Mouse (Mus musculus) hindbrain, embryonic 16.5 days (tissue): ENCODE data around the gene Mup5. TPM values are rescaled to one million over a fixed set of nuclear protein-coding genes. Genes with fewer than 3 reads are reported as not detected.
"Not testable (repeated sequence)": the region's sequence is repeated elsewhere in the genome, so short reads cannot be mapped to it uniquely, and the experiment has no call there.

ENCODE experiments used
- ATAC-seq: fragments of 200-750 bp; cut with Nextera tagmentation; 2 replicates; pipeline ENCODE4 v1.8.0; 2017; ENCODE audit warnings: moderate TSS enrichment, moderate library complexity
- H3K27ac ChIP-seq: fragments of 300-500 bp; sonication (generic); 2 replicates; pipeline ENCODE4 v1.5.1; 2014; ENCODE audit warnings: low read depth, mild to moderate bottlenecking, control low read depth, low read length, moderate library complexity
- H3K27me3 ChIP-seq: fragments of 300-500 bp; sonication (generic); replicated peaks from 2 replicates; pipeline ENCODE4 v1.6.1; 2014; ENCODE audit warnings: low read length; ENCODE audit not compliant: control insufficient read depth, insufficient read depth
- H3K36me3 ChIP-seq: fragments of 300-500 bp; sonication (generic); 2 replicates; pipeline ENCODE4 v1.6.1; 2014; ENCODE audit warnings: mild to moderate bottlenecking, low read length, moderate library complexity, mixed read lengths; ENCODE audit not compliant: control insufficient read depth, insufficient read depth
- H3K4me1 ChIP-seq: fragments of 300-500 bp; sonication (generic); 2 replicates; pipeline ENCODE4 v1.6.1; 2014; ENCODE audit warnings: low read depth, low read length; ENCODE audit not compliant: control insufficient read depth, insufficient read depth
- H3K4me2 ChIP-seq: fragments of 300-500 bp; sonication (generic); 2 replicates; pipeline ENCODE4 v1.6.1; 2014; ENCODE audit warnings: mild to moderate bottlenecking, low read length, control low read depth, moderate library complexity
- H3K4me3 ChIP-seq: fragments of 300-500 bp; sonication (generic); 2 replicates; pipeline ENCODE4 v1.5.1; 2014; ENCODE audit warnings: mild to moderate bottlenecking, low read length, control low read depth, moderate library complexity
- H3K9ac ChIP-seq: fragments of 300-500 bp; sonication (generic); 2 replicates; pipeline ENCODE4 v1.6.1; 2014; ENCODE audit warnings: low read depth, mild to moderate bottlenecking, control low read depth, low read length, moderate library complexity
- H3K9me3 ChIP-seq: fragments of 300-500 bp; sonication (generic); 2 replicates; pipeline ENCODE4 v1.6.1; 2014; ENCODE audit warnings: mild to moderate bottlenecking, low read length, moderate library complexity; ENCODE audit not compliant: control insufficient read depth
- WGBS: fragments of 180-500 bp; shearing (Covaris S2); extraction: QIAGEN DNeasy Blood & Tissue Kit; methylation state at CpG from one replicate; pipeline ENCODE4 v1.1.7; 2014; 5-methylcytosine and 5-hydroxymethylcytosine counted together
- polyA plus RNA-seq: library from polyadenylated mRNA; unstranded; fragments of >200 nt; fragmentation: Nextera tagmentation; extraction: Ambion mirVana; gene quantifications from 2 replicates; pipeline ENCODE4 v1.2.1, GENCODE M21; 2015

The Mup5 gene
- not detected in 2 replicates for polyA plus RNA-seq

DNA sequence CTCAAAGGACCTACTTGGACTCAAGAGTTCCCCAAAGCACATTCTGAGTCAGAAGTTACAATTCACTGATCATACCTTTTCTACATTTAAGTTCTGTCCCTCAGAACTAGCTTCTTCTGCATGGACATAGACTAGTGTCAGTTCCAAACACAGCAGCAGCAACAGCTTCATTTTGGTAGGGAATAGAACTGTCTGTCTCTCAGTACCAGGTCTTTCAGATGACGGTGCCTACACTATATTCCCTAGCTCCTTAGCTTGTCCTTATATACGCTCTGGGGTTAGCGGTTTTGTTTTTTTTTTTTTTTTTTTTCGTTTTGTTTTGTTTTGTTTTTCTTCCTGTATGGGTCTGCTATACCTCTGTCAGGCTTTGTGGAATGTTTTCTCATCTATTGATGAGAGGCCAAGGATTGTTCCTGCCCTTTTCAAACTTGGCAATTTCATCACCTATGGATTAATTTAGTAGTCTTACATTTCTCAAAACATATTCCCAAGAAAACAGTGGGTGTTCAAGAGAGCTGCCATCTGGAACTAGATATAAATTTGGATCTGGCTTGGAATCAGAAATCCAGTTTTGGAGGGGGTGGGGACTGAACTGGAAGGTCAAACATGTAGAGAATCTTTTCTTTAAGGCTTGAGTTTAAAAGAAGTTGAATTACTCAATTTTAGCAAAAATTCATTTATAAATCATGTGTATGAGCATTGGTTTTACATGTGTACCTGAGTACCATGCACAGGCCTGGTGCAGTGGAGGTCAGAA, at the start of gene Mup5:
Gene Mup5 (minus strand): TSS at position 282 of the 757 bp plus-strand sequence.
- H3K27me3 ChIP-seq: no peaks in the 10 kb centered on the region
- 78% methylated on average over 4 of the region's 4 CpGs for WGBS
- ATAC-seq: no peak

DNA sequence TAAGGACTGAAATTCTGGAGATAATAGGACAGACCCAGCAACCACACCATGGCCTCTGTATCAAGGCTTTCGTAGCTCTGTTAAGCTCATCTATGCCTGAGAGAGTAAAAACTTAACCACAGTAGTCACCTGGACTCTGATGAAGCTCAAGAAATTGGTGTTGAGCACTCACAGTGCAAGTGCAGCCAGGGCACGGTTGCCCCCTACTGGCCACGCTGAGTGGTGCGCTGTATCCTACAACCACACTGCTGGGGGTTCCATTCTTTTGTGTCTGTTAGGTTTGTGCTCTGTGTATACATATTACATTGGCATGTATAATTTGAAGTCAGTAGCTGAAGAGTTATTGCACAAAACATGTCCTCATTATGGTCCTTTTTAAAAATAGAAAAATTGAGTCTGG, 23.1 kb upstream of the Mup5 start:
- Histone ChIP-seq H3K4me3 (no peak overlapping the region), H3K9ac (no peak overlapping the region), H3K4me1 (no peaks in the 10 kb centered on the region), H3K27ac (no peak overlapping the region), H3K9me3 (no peaks in the 10 kb centered on the region), H3K4me2 (no peak overlapping the region), H3K27me3 (no peaks in the 10 kb centered on the region), H3K36me3 (no peaks in the 10 kb centered on the region)
- no peak for ATAC-seq
- WGBS: 41% methylated on average over 4 of the region's 4 CpGs

More for the DNA sequence above, at the start of gene Mup5:
- Histone ChIP-seq H3K9me3 (no peaks in the 10 kb centered on the region), H3K4me1 (no peaks in the 10 kb centered on the region), H3K27ac (no peak within 1 kb of the TSS), H3K4me3 (no peak within 1 kb of the TSS), H3K4me2 (no peak within 1 kb of the TSS), H3K9ac (no peak within 1 kb of the TSS), H3K36me3 (no peaks in the 10 kb centered on the region)

DNA sequence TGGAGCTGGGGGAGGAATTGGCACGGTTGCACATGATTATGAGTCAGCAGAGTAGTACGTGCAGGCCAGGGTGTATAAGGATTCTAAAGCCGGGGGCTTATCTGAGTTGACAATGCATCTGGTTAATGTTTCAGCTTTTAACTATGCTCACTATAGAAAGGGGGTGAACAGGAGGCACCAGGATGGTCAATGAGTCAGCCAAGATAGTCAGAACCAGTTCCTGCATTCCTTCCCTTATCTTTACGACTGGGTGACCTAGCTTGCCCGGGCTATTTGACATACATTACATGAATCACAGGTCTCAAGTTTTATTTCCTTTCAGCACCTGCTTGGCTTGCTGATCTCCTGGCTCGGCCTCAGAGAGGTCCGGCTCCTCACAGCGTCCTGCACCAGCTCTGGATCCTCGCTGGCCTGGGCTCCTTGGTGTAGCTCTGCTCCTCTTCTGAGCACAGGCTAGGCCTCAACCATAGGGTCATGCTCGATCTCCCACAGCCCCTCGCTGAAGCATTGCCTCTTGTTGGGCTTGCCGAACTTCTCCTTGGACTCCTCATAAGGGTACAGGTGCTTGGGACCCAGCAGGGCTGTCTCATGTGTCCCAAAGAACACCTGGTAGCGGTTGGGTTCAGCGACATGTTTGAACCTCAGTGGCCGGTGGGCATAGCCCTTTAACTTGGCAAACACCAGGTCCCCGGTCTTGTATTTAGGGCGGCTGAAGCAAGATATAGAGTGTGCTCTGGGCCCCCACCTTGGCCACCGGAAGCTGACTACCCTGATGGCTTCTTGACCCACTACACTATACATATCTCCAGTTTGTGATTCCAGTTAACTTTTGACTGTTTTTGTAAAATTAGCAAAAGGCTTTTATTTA, 21.0 kb upstream of the Mup5 start:
- WGBS: 90% methylated on average over 18 of the region's 18 CpGs
- no peak overlapping the region for H3K27ac ChIP-seq
- no peak overlapping the region for H3K9ac ChIP-seq
- no peaks in the 10 kb centered on the region for H3K27me3 ChIP-seq
- H3K36me3 ChIP-seq: no peaks in the 10 kb centered on the region
- no peaks in the 10 kb centered on the region for H3K4me1 ChIP-seq
- H3K4me3 ChIP-seq: no peak overlapping the region
- no peak; the same call in 1 of the 2 replicates for ATAC-seq
- H3K4me2 ChIP-seq: no peak overlapping the region
- H3K9me3 ChIP-seq: no peaks in the 10 kb centered on the region

DNA sequence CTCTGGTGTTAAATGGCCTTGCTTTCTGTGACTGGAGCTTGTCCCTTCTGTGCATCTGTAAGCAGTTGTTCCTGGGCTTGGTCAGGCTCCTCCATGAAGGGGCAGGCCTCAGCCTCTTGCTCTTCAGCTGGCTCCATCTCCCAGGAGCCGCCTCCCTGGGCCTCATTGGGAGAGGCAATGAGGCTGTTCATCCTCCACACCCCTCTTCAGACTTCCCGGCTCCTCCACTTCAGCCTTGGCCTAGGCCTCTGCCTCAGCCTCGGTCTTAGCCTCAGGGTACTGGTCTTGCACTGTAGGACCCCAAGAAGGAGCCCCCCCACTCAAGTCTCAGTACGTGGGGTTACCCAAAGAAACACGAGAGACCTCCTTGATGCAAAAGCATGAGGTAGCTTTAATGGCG, 20.3 kb upstream of the Mup5 start:
- Histone ChIP-seq H3K9ac (no peak overlapping the region), H3K9me3 (no peaks in the 10 kb centered on the region), H3K27me3 (no peaks in the 10 kb centered on the region), H3K4me1 (no peaks in the 10 kb centered on the region), H3K27ac (no peak overlapping the region), H3K4me2 (no peak overlapping the region), H3K4me3 (no peak overlapping the region), H3K36me3 (no peaks in the 10 kb centered on the region)
- WGBS: 87% methylated on average over 6 of the region's 6 CpGs
- no peak for ATAC-seq

DNA sequence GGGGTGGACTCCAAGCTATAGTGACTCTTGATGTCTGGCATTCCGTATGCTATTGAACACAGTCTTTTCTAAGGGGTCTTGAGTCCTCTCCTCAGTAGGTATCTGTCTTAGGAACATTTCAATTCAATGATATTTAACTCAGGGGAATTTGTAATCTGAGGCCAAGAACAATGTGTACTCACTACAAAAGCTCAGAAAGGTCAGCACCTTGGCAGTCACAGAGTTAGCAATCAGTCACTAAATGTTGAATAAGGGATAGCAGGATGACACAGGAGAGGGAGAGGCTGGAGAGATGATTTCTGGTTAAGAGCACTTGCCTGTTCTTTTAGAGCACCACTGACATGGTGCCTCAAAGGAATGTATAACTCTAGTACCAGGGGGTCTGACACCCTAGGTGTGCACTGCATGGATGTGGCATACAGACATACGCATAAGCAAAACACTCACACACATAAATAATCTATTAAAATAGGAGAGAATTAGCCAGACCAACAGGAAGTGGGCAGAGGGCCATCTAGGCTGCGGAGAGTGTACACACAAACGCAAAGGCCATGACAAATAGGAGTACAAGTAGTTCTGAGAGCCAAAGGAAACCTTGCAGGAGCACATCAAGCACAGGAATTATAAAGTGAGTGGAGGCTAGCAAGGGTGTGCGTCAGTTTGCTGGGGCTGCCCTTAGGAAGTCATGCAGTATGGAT, 9.9 kb upstream of the Mup5 start:
- no peak overlapping the region for H3K4me3 ChIP-seq
- H3K4me1 ChIP-seq: no peaks in the 10 kb centered on the region
- H3K9ac ChIP-seq: no peak overlapping the region
- no peaks in the 10 kb centered on the region for H3K36me3 ChIP-seq
- no peak for ATAC-seq
- H3K27ac ChIP-seq: no peak overlapping the region
- WGBS: 91% methylated on average over 5 of the region's 5 CpGs
- H3K27me3 ChIP-seq: no peaks in the 10 kb centered on the region
- no peaks in the 10 kb centered on the region for H3K9me3 ChIP-seq
- H3K4me2 ChIP-seq: no peak overlapping the region

DNA sequence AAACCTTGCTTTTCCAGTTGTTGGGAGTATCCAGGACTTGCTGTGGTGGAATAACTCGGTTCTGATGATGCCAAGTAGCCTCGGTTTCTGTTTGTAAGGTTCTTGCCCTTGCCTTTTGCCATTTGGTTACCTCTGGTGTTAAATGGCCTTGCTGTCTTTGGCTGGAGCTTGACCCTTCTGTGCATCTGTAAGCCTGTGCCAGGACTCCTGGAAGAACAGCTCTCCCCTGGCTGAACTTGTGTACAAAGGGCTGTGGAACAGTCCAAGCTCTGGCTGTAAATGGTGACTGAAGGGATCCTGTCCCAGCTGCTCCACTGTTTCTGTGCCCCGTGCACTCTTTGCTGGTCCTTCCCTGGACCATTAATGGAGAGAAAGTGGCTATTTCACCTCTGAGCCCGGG, 5.8 kb downstream of the Mup5 start:
- no peak overlapping the region for H3K9ac ChIP-seq
- 72% methylated on average over 4 of the region's 4 CpGs for WGBS
- H3K36me3 ChIP-seq: no peaks in the 10 kb centered on the region
- H3K27me3 ChIP-seq: no peaks in the 10 kb centered on the region
- H3K9me3 ChIP-seq: no peaks in the 10 kb centered on the region
- H3K27ac ChIP-seq: no peak overlapping the region
- H3K4me3 ChIP-seq: no peak overlapping the region
- H3K4me1 ChIP-seq: no peaks in the 10 kb centered on the region
- ATAC-seq: no peak
- H3K4me2 ChIP-seq: no peak overlapping the region

DNA sequence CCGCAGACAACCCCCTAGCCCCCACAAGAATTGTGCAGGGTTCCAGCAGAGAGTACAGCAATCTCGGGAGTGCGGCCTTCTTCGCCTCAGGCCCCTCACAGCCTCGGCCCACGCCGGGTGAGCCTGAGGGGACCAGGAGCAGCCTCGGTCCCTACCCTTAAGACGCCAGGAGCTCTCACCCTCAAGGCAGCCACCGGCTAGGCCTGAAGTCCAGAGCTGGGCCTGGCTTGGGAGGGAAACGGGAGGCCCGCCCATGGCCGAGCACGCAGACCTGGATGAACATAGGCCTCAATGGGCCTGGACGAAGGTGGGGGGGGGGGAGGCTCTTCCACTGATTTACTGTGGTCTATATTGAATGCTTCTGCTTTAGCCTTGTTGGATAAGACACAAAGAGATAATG, 11.8 kb downstream of the Mup5 start:
- Histone ChIP-seq H3K9me3 (peaks cover 4% of the 10 kb centered on the region; the same call in 1 of the 2 replicates), H3K4me3 (no peak overlapping the region), H3K9ac (no peak overlapping the region), H3K27ac (no peak overlapping the region), H3K27me3 (no peaks in the 10 kb centered on the region), H3K4me2 (no peak overlapping the region), H3K36me3 (no peaks in the 10 kb centered on the region), H3K4me1 (no peaks in the 10 kb centered on the region)
- 94% methylated on average over 15 of the region's 15 CpGs for whole genome bisulfite sequencing
- no peak for ATAC-seq

DNA sequence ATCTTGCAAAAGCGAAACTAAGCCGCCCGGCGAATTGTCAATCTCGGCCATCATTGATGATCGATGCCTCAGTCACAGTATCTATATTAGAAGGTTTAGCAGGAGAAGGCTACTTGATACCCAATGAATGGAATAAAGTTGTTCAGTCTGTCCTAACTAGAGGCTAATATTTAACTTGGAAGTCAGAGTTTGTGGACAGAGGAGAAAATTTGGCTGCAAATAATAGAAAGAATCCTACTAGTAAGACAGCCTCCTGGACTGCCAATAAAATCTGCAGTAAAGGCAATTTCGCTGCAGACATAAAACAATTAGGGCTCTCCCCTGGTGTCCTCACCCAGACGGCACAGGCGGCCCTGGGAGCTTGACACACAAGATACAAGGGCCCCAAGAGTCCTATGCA, 12.5 kb downstream of the Mup5 start:
- WGBS: 94% methylated on average over 9 of the region's 9 CpGs

DNA sequence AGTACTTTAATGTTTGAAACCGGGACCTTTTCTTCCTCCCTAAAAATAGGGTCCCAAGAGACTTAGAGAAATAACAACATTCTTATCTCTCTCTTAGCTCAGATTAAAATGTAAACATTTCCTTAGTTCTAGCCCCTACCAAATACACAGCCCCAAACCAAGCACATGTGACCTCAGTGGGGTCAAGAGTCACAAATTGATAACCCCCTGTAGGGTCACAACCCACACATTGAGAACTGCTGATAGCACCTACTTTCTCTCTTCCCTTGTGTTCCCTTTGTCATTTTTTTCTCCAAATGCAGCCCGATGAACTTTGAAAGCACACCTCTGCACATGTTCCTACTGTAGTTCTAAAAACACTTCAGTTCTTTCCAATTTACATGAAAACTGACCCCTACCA, 19.4 kb downstream of the Mup5 start:
- Histone ChIP-seq H3K9me3 (no peaks in the 10 kb centered on the region), H3K27me3 (no peaks in the 10 kb centered on the region), H3K4me2 (no peak overlapping the region), H3K36me3 (no peaks in the 10 kb centered on the region), H3K4me1 (no peaks in the 10 kb centered on the region), H3K9ac (no peak overlapping the region), H3K4me3 (no peak overlapping the region), H3K27ac (no peak overlapping the region)
- no peak for ATAC-seq
- 89% methylated on average over 2 of the region's 2 CpGs for WGBS

More for the DNA sequence above, 12.5 kb downstream of the Mup5 start:
- not testable (repeated sequence) for H3K4me2 ChIP-seq, H3K27ac ChIP-seq, H3K9ac ChIP-seq, H3K4me1 ChIP-seq, H3K36me3 ChIP-seq, H3K9me3 ChIP-seq, H3K4me3 ChIP-seq, H3K27me3 ChIP-seq, ATAC-seq
